Mouse (Mus musculus) MEL (cell line): ENCODE measurements around the gene Ccl6. TPM values are rescaled to one million over a fixed set of nuclear protein-coding genes. Genes with fewer than 3 reads are reported as not detected.

Experiments
- DNase-seq: peaks from one replicate; pipeline ENCODE4 v3.0.0; 2011; ENCODE audit warnings: low read depth, low spot score
- H3K27ac ChIP-seq: 2 replicates; pipeline ENCODE4 v1.5.1; 2012; ENCODE audit warnings: low read depth, mild to moderate bottlenecking, control low read depth, low read length, moderate library complexity; ENCODE audit not compliant: control insufficient read depth
- H3K27me3 ChIP-seq, 2 experiments: fragments of 150-350 bp in 1 of 2; sonication (generic) in 1 of 2; 2 replicates each; pipeline ENCODE4 v1.6.1; 2012; ENCODE audit warnings: low read length in 2 of 2, mild to moderate bottlenecking in 2 of 2, improper control_type of control experiment in 1 of 2, moderate library complexity in 1 of 2; ENCODE audit not compliant: insufficient read depth in 2 of 2, control insufficient read depth in 1 of 2
- H3K36me3 ChIP-seq, 2 experiments: 2 replicates each; pipeline ENCODE4 v1.6.1; 2012 to 2014; ENCODE audit warnings: low read length in 2 of 2, improper control_type of control experiment in 1 of 2, inconsistent platforms in 1 of 2, mild to moderate bottlenecking in 1 of 2; ENCODE audit not compliant: insufficient read depth in 2 of 2, control insufficient read depth in 1 of 2
- H3K4me1 ChIP-seq, 2 experiments: fragments of 150-350 bp in 1 of 2; sonication (generic) in 1 of 2; 2 replicates each; pipeline ENCODE4 v1.6.1; 2012; ENCODE audit warnings: low read length in 2 of 2, improper control_type of control experiment in 1 of 2, mild to moderate bottlenecking in 1 of 2; ENCODE audit not compliant: insufficient read depth in 2 of 2, control insufficient read depth in 1 of 2
- H3K4me3 ChIP-seq, 2 experiments: fragments of 150-350 bp in 1 of 2; sonication (generic) in 1 of 2; 2 replicates each; pipeline ENCODE4 v1.5.1; 2012; ENCODE audit warnings: low read depth in 2 of 2, low read length in 2 of 2, mild to moderate bottlenecking in 2 of 2, moderate library complexity in 2 of 2, control low read depth in 1 of 2, improper control_type of control experiment in 1 of 2; ENCODE audit not compliant: control insufficient read depth in 1 of 2, insufficient read depth in 1 of 2
- H3K79me2 ChIP-seq: 2 replicates; pipeline ENCODE4 v1.6.1; 2012; ENCODE audit warnings: mild to moderate bottlenecking, low read length, moderate library complexity; ENCODE audit not compliant: control insufficient read depth, poor library complexity, insufficient read depth
- H3K9ac ChIP-seq: 2 replicates; pipeline ENCODE4 v1.6.1; 2012; ENCODE audit warnings: low read depth, mild to moderate bottlenecking, control low read depth, low read length, moderate library complexity; ENCODE audit not compliant: control insufficient read depth, poor library complexity, severe bottlenecking
- H3K9me3 ChIP-seq: fragments of 150-350 bp; sonication (generic); replicated peaks from 2 replicates; pipeline ENCODE4 v1.6.1; 2012; ENCODE audit warnings: mild to moderate bottlenecking, low read length, improper control_type of control experiment, moderate library complexity; ENCODE audit not compliant: insufficient read depth
- CTCF ChIP-seq, 3 experiments: IDR thresholded peaks in 2 of 3; conservative IDR thresholded peaks in 1 of 3; 2 replicates each; pipeline ENCODE4 v1.5.1; 2011 to 2012; ENCODE audit warnings: low read length in 3 of 3, low read depth in 2 of 3, mild to moderate bottlenecking in 2 of 3, improper control_type of control experiment in 1 of 3, inconsistent platforms in 1 of 3, mixed read lengths in 1 of 3, moderate library complexity in 1 of 3; ENCODE audit not compliant: control insufficient read depth in 1 of 3, insufficient read depth in 1 of 3, poor library complexity in 1 of 3, severe bottlenecking in 1 of 3
- MAZ ChIP-seq: IDR thresholded peaks from 2 replicates; pipeline ENCODE4 v1.6.1; 2012; ENCODE audit warnings: low read depth, mild to moderate bottlenecking, inconsistent platforms, low read length, improper control_type of control experiment
- MEF2A ChIP-seq: IDR thresholded peaks from 2 replicates; pipeline ENCODE4 v1.6.1; 2014; ENCODE audit warnings: low read depth, mild to moderate bottlenecking, inconsistent platforms, low read length, improper control_type of control experiment; ENCODE audit not compliant: poor library complexity, insufficient replicate concordance, severe bottlenecking; ENCODE audit errors: extremely low read depth
- MYC ChIP-seq: IDR thresholded peaks from 2 replicates; pipeline ENCODE4 v1.6.1; 2011; ENCODE audit warnings: low read depth, mild to moderate bottlenecking, low read length, improper control_type of control experiment, moderate library complexity
- NELFE ChIP-seq: IDR thresholded peaks from 2 replicates; pipeline ENCODE4 v1.6.1; 2011; ENCODE audit warnings: low read depth, low read length, improper control_type of control experiment
- RAD21 ChIP-seq: IDR thresholded peaks from 2 replicates; pipeline ENCODE4 v1.6.1; 2011; ENCODE audit warnings: mild to moderate bottlenecking, low read depth, low read length, improper control_type of control experiment
- UBTF ChIP-seq: IDR thresholded peaks from 2 replicates; pipeline ENCODE4 v1.6.1; 2012; ENCODE audit warnings: low read depth, mild to moderate bottlenecking, inconsistent platforms, low read length, improper control_type of control experiment, moderate library complexity, borderline replicate concordance; ENCODE audit not compliant: insufficient read depth
- polyA plus RNA-seq, 2 experiments: library from polyadenylated mRNA; stranded (reverse) in 1 of 2; unstranded in 1 of 2; fragments of >175 nt in 1 of 2; fragments of >200 nt in 1 of 2; gene quantifications; 2 replicates each; pipeline versions ENCODE4 v1.2.1 to v1.2.4; 2012; ENCODE audit warnings: low replicate concordance in 2 of 2, low read depth in 1 of 2; ENCODE audit not compliant: insufficient read length in 2 of 2, insufficient read depth in 1 of 2, missing spikeins in 1 of 2
- total RNA-seq: library from RNA; depleted of rRNA; stranded (reverse); fragments of 300-350 nt; gene quantifications from 2 replicates; pipeline ENCODE4 v1.2.3, GENCODE M21; 2012; rRNA removed

The Ccl6 gene
- total and polyA plus RNA-seq, 3 experiments: not detected

GRCm38 (mm10) chr11:83538705-83539314, 54.1 kb downstream of the Ccl6 start:
- Histone ChIP-seq H3K4me3 (no peak overlapping the region), H3K9me3 (no peaks in the 10 kb centered on the region), H3K27me3 (no peaks in the 10 kb centered on the region; a peak in 2 of 4 replicates), H3K36me3 (no peaks in the 10 kb centered on the region), H3K79me2 (no peaks in the 10 kb centered on the region), H3K9ac (no peak overlapping the region), H3K4me1 (0 out of 4 replicates have a peak, but pooled peaks cover 0 to 3% of the 10 kb centered on the region in 2 experiments), H3K27ac (no peak overlapping the region)
- no peak for TF ChIP-seq CTCF (IDR thresholded peaks at IDR 0.05 in 2 of 3, conservative IDR thresholded peaks at IDR 0.05 in 1 of 3; ENCODE audit: control insufficient read depth in 1 of 3, insufficient read depth in 1 of 3, low read depth in 2 of 3, low read length in 3 of 3, poor library complexity in 1 of 3, severe bottlenecking in 1 of 3)
- no peak for TF ChIP-seq MAZ
- no peak for TF ChIP-seq MYC
- TF ChIP-seq RAD21: no peak
- TF ChIP-seq MEF2A: no peak
- no peak for TF ChIP-seq NELFE
- no peak for TF ChIP-seq UBTF
- no peak for DNase-seq

Other genes starting within 250 kb of the Ccl6 start
- gene Rasl10b, start 183.9 kb downstream of the Ccl6 start, total RNA-seq: not detected in 2 replicates
- under 1 TPM in 1 of 2 experiments, not detected in 1; 0.04 TPM for gene Rasl10b, start 183.9 kb downstream of the Ccl6 start, polyA plus RNA-seq
- not detected in 2 replicates for gene Gas2l2, start 163.6 kb downstream of the Ccl6 start, total RNA-seq
- gene Gas2l2, start 163.6 kb downstream of the Ccl6 start, polyA plus RNA-seq: not detected
- not detected in 2 replicates for gene 1700020L24Rik, start 155.4 kb downstream of the Ccl6 start, total RNA-seq
- gene 1700020L24Rik, start 155.4 kb downstream of the Ccl6 start, polyA plus RNA-seq: under 1 TPM in 1 of 2 experiments, not detected in 1; 0.60 TPM
- not detected in 2 replicates for gene Mmp28, start 130.0 kb downstream of the Ccl6 start, total RNA-seq
- gene Mmp28, start 130.0 kb downstream of the Ccl6 start, polyA plus RNA-seq: under 1 TPM in 1 of 2 experiments, not detected in 1; 0.03 TPM
- gene Taf15, start 120.0 kb downstream of the Ccl6 start, total RNA-seq: 31.8 and 51.2 TPM in 2 replicates
- 100 to 1,000 TPM in 1 of 2 experiments, not detected in 1; 236 TPM for gene Taf15, start 120.0 kb downstream of the Ccl6 start, polyA plus RNA-seq
- gene Heatr9, start 70.9 kb downstream of the Ccl6 start, total RNA-seq: not detected in 2 replicates
- gene Heatr9, start 70.9 kb downstream of the Ccl6 start, polyA plus RNA-seq: not detected
- gene Ccl5, start 62.6 kb downstream of the Ccl6 start, total RNA-seq: not detected in 2 replicates
- gene Ccl5, start 62.6 kb downstream of the Ccl6 start, polyA plus RNA-seq: under 1 TPM in 1 of 2 experiments, not detected in 1; 0.56 TPM
- 0.33 and 0.62 TPM in 2 replicates for gene Ccl9, start 14.5 kb downstream of the Ccl6 start, total RNA-seq
- gene Ccl9, start 14.5 kb downstream of the Ccl6 start, polyA plus RNA-seq: 1 to 10 TPM in 1 of 2 experiments, not detected in 1; 1.7 TPM
- not detected in 2 replicates for gene Rpl9-ps1, start 52.5 kb upstream of the Ccl6 start, total RNA-seq
- under 1 TPM in 1 of 2 experiments, not detected in 1; 0.26 TPM for gene Rpl9-ps1, start 52.5 kb upstream of the Ccl6 start, polyA plus RNA-seq
- gene Ccl3, start 56.3 kb upstream of the Ccl6 start, total RNA-seq: not detected in 2 replicates
- not detected for gene Ccl3, start 56.3 kb upstream of the Ccl6 start, polyA plus RNA-seq
- not detected in 2 replicates for gene Ccl4, start 69.5 kb upstream of the Ccl6 start, total RNA-seq
- not detected for gene Ccl4, start 69.5 kb upstream of the Ccl6 start, polyA plus RNA-seq
- not detected in 2 replicates for gene Wfdc17, start 110.9 kb upstream of the Ccl6 start, total RNA-seq
- gene Wfdc17, start 110.9 kb upstream of the Ccl6 start, polyA plus RNA-seq: not detected
- gene Wfdc18, start 115.9 kb upstream of the Ccl6 start, total RNA-seq: not detected in 2 replicates
- gene Wfdc18, start 115.9 kb upstream of the Ccl6 start, polyA plus RNA-seq: not detected
- not detected in 2 replicates for gene Wfdc21, start 153.9 kb upstream of the Ccl6 start, total RNA-seq
- not detected for gene Wfdc21, start 153.9 kb upstream of the Ccl6 start, polyA plus RNA-seq
- 17.3 and 17.7 TPM in 2 replicates for gene Heatr6, start 160.6 kb upstream of the Ccl6 start, total RNA-seq
- gene Heatr6, start 160.6 kb upstream of the Ccl6 start, polyA plus RNA-seq: 10 to 100 TPM in 1 of 2 experiments, not detected in 1; 21.2 TPM